Mouse (Mus musculus) heart, embryonic 15.5 days (tissue): ENCODE measurements around the gene Arhgap24. TPM values are rescaled to one million over a fixed set of nuclear protein-coding genes. Genes with fewer than 3 reads are reported as not detected.

Experiments used
- ATAC-seq: fragments of 200-750 bp; cut with Nextera tagmentation; replicated peaks from 2 replicates; pipeline ENCODE4 v1.8.0; 2017; ENCODE audit warnings: low read depth, moderate TSS enrichment; ENCODE audit not compliant: insufficient number of reproducible peaks, insufficient read depth, low FRiP score
- H3K27ac ChIP-seq: fragments of 300-500 bp; sonication (generic); 2 replicates; pipeline ENCODE4 v1.5.1; 2015; ENCODE audit warnings: mild to moderate bottlenecking, inconsistent platforms
- H3K27me3 ChIP-seq: fragments of 300-500 bp; sonication (generic); 2 replicates; pipeline ENCODE4 v1.6.1; 2015; ENCODE audit warnings: inconsistent platforms
- H3K36me3 ChIP-seq: fragments of 300-500 bp; sonication (generic); 2 replicates; pipeline ENCODE4 v1.6.1; 2015; ENCODE audit warnings: mild to moderate bottlenecking, inconsistent platforms
- H3K4me1 ChIP-seq: fragments of 300-500 bp; sonication (generic); replicated peaks from 2 replicates; pipeline ENCODE4 v1.6.1; 2015; ENCODE audit warnings: inconsistent platforms
- H3K4me2 ChIP-seq: fragments of 300-500 bp; sonication (generic); 2 replicates; pipeline ENCODE4 v1.6.1; 2015; ENCODE audit warnings: inconsistent platforms, mild to moderate bottlenecking, moderate library complexity
- H3K4me3 ChIP-seq: fragments of 300-500 bp; sonication (generic); 2 replicates; pipeline ENCODE4 v1.5.1; 2015; ENCODE audit warnings: mild to moderate bottlenecking, inconsistent platforms
- H3K9ac ChIP-seq: fragments of 300-500 bp; sonication (generic); 2 replicates; pipeline ENCODE4 v1.6.1; 2015; ENCODE audit warnings: mild to moderate bottlenecking, inconsistent platforms
- H3K9me3 ChIP-seq: fragments of 300-500 bp; sonication (generic); replicated peaks from 2 replicates; pipeline ENCODE4 v1.6.1; 2016; ENCODE audit warnings: inconsistent platforms
- WGBS: fragments of 180-500 bp; shearing (Covaris S2); methylation state at CpG from one replicate; pipeline ENCODE4 v1.1.7; 2015; ENCODE audit warnings: mixed read lengths; 5-methylcytosine and 5-hydroxymethylcytosine counted together
- polyA plus RNA-seq: library from polyadenylated mRNA; unstranded; fragments of >200 nt; fragmentation: Nextera tagmentation; extraction: Ambion mirVana; gene quantifications from 2 replicates; pipeline ENCODE4 v1.2.1, GENCODE M21; 2015

Arhgap24 gene
- polyA plus RNA-seq, 1 experiment from 2014 or later: 13.4 TPM

DNA sequence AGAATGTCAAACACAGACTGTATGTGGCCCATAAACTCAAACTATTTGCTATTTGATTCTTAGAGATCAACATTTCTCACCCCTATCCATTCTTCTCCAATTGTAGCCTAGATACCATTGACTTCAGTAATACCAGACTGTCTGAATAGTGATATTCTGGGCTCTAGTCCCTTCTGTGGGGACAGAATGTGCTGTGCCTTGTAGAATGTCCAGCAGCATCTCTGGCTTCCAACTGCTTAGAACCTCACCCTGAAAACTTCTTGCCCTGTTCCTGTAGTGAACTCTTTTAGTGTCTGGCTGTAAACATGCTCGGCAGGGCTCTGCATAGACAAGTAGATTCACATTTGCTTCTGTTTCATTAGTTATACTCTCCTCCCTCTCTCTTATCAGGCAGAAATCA, 110.2 kb downstream of the Arhgap24 start:
- H3K9me3 ChIP-seq: no peaks in the 10 kb centered on the region; the same call in 1 of the 2 replicates

DNA sequence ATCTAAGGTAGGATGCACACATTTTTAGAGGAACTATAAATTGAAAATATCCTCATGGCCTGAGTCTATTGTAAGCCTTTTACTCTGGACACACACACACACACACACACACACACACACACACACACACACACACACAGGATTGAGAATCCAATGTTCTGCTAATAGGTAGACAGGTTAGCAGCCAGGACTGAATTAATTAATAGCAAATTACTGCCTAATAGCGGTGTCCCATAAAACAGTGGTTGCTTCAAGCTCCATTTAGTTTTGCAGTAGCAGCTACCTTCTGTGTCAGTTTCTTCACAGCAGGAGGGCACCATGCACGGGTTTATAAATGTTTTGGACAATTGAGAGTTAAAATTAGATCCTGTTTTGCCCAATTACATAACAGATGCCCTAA, 111.9 kb downstream of the Arhgap24 start:
- Histone ChIP-seq H3K9me3 (no peaks in the 10 kb centered on the region), H3K36me3 (no peaks in the 10 kb centered on the region), H3K4me3 (no peak overlapping the region), H3K4me1 (no peaks in the 10 kb centered on the region), H3K27me3 (no peaks in the 10 kb centered on the region), H3K27ac (no peak overlapping the region), H3K9ac (no peak overlapping the region), H3K4me2 (no peak overlapping the region)
- no peak for ATAC-seq
- 65% methylated on average over 2 of the region's 2 CpGs for WGBS

More for the DNA sequence above, 110.2 kb downstream of the Arhgap24 start:
- H3K27me3 ChIP-seq: no peaks in the 10 kb centered on the region
- ATAC-seq: no peak
- H3K36me3 ChIP-seq: no peaks in the 10 kb centered on the region
- no peak overlapping the region for H3K4me3 ChIP-seq
- no peak overlapping the region for H3K4me2 ChIP-seq
- H3K27ac ChIP-seq: no peak overlapping the region
- 78% methylated on average over 1 of the region's 1 CpGs for WGBS
- no peaks in the 10 kb centered on the region for H3K4me1 ChIP-seq
- no peak overlapping the region for H3K9ac ChIP-seq

DNA sequence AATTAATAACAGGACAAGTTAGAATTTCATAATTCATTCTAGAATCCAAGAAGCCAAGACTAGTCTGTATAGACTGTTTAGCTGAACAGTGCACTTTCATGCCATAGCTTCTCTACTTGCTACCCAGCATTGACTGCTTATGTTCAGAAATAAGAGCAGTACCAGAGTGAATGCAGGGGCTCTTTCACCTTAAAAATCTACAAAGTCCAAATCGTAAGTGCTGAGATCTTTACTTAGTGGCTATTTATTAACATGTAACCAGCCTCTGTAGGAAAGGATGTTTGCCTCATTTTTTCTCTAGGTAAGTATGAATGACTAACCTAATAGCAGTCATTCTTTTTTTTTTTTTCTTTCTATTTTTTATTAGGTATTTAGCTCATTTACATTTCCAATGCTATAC, 117.9 kb downstream of the Arhgap24 start:
- no peak overlapping the region for H3K27ac ChIP-seq
- no peak overlapping the region for H3K4me2 ChIP-seq
- no peaks in the 10 kb centered on the region for H3K27me3 ChIP-seq
- no peaks in the 10 kb centered on the region for H3K9me3 ChIP-seq
- H3K9ac ChIP-seq: no peak overlapping the region
- ATAC-seq: no peak
- H3K4me3 ChIP-seq: no peak overlapping the region
- no peaks in the 10 kb centered on the region for H3K36me3 ChIP-seq
- no peaks in the 10 kb centered on the region for H3K4me1 ChIP-seq
- 85% methylated on average over 1 of the region's 1 CpGs for WGBS

DNA sequence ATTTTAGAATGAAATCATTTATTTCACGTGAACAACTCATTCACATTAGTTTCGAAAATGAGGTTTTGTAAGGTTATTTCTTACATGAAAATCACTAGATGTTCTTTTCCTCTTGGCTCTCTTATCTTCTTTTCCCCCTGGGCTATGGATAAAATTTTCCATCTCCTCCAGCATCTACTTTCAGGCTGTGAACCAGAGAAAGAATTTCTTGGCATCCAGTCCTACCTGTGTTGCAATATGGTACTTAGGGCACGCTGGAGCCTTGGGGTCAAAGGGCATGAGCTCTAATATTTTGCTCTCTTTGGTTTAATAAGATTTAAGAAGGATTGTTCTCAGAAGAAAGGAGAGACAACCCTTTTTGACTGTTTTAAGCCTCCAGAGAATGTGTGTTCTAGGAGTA, 132.4 kb downstream of the Arhgap24 start:
- H3K4me3 ChIP-seq: no peak overlapping the region
- no peak overlapping the region for H3K27ac ChIP-seq
- WGBS: 73% methylated on average over 3 of the region's 3 CpGs
- H3K27me3 ChIP-seq: no peaks in the 10 kb centered on the region
- H3K9me3 ChIP-seq: no peaks in the 10 kb centered on the region
- no peak overlapping the region for H3K9ac ChIP-seq
- no peaks in the 10 kb centered on the region for H3K36me3 ChIP-seq
- H3K4me2 ChIP-seq: no peak overlapping the region
- no peak for ATAC-seq
- H3K4me1 ChIP-seq: no peaks in the 10 kb centered on the region

DNA sequence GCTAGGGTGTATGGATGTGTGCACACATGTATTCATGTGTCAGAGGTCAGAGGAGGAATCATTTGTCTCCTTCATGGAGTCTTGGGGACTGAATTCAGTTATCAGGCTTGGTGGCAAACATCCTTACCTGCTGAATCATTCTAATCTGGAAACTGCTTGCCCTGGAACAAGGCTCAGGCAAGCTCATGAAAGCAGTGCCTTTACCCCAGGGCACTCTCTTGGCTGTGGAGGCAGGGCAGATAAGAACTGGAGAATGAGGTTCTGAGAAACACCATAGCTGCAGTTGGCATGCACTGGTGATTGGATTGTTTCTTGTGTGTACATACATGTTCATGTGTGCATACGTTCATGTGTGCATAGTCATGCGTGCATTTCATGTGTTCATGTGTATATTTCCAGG, 132.9 kb downstream of the Arhgap24 start:
- H3K4me1 ChIP-seq: no peaks in the 10 kb centered on the region
- no peaks in the 10 kb centered on the region for H3K27me3 ChIP-seq
- H3K36me3 ChIP-seq: no peaks in the 10 kb centered on the region
- no peak overlapping the region for H3K4me3 ChIP-seq
- H3K27ac ChIP-seq: no peak overlapping the region
- WGBS: 92% methylated on average over 2 of the region's 2 CpGs
- H3K9me3 ChIP-seq: no peaks in the 10 kb centered on the region
- no peak overlapping the region for H3K9ac ChIP-seq
- no peak overlapping the region for H3K4me2 ChIP-seq
- no peak for ATAC-seq

DNA sequence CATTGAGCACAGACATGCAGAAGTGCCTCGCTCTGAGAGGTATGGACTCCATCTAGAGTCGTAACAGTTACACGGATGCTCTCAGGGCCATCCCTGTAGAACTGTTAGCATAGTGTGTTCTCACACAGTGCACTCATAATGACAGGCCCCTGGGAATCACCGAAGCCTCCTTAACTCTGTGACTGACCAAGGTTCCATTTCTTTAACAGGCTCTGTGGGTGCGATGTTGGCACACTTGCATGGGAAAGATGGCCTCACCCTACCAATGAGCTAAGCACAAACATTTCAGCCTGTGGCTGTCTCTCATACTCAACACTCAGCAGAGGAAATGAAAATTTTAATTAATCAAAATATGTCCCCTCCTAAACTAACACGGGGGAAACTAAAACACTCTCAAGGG, 134.1 kb downstream of the Arhgap24 start:
- H3K9me3 ChIP-seq: no peaks in the 10 kb centered on the region
- H3K36me3 ChIP-seq: no peaks in the 10 kb centered on the region
- no peaks in the 10 kb centered on the region for H3K4me1 ChIP-seq
- 87% methylated on average over 6 of the region's 6 CpGs for WGBS
- H3K9ac ChIP-seq: no peak overlapping the region
- H3K4me3 ChIP-seq: no peak overlapping the region
- H3K27me3 ChIP-seq: no peaks in the 10 kb centered on the region
- ATAC-seq: no peak
- no peak overlapping the region for H3K4me2 ChIP-seq
- no peak overlapping the region for H3K27ac ChIP-seq

DNA sequence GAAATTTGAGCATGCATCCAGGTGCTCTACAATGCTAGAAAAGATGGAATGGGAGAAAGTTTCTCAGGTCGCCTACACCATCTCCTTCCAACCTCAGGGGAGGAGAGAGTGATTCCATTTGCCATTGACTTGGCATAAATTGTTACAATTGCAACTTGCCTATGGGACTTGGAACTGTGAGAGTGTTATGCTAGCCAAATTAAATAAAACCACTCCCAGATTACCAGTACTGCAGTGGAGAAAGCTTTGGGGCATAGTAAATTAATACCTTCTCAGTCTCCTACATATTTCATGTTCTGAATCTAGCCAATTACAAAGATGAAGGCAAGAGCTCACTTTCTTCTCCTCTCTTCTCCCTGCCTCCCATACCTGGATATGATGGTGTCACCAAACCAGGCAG, 139.8 kb downstream of the Arhgap24 start:
- no peak overlapping the region for H3K4me3 ChIP-seq
- H3K9ac ChIP-seq: no peak overlapping the region
- H3K27me3 ChIP-seq: no peaks in the 10 kb centered on the region
- H3K27ac ChIP-seq: no peak overlapping the region
- no peaks in the 10 kb centered on the region for H3K36me3 ChIP-seq
- WGBS: 62% methylated on average over 1 of the region's 1 CpGs
- no peaks in the 10 kb centered on the region for H3K9me3 ChIP-seq
- H3K4me2 ChIP-seq: no peak overlapping the region
- ATAC-seq: no peak
- no peaks in the 10 kb centered on the region for H3K4me1 ChIP-seq

DNA sequence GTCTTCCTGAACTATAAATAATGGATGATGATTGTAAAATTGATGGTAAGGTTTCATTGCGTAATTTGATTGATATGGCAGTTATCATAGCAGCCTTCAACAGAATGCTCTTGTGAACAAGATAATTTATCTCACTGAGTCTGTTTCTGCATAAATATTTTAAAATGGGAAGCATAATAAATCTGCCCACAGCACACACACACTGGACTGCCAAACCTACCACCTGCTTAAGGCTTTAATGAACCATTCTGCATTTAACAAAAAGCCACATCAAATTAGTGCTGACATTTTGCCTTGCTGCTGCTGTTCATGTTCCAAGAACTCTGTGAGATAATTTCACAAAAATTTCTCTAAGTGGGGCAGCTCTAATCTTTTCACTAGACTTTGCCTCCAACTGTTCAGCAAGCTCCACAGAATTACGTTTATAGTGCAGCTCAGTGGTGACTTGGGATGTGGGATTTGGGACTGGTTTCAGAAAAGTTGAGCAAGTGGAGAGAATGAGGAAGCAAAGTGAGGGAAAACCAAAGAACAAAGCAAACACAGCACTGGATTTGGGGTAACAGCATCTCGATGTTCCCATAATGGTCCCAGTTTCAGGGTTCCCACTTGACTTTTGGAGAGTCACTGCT, 142.7 kb downstream of the Arhgap24 start:
- no peak for ATAC-seq

DNA sequence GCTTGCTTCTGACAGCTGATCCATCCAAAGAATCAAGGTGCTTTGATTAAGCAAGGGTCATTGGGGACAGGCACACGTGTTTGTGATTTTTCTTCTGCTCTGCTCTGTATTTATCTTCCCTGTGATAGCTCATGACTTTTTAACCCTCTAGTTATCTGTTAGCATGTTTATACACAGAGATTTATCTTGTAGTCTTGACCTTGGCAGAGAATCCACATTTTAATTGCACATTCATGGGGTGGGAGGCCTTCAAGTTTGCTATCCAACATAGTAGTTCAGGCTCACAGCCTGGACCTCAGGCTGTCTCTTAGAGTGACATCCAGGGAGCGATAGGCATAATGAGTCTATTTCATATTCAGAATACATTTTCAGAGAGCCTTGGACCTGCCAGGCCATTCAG, 145.5 kb downstream of the Arhgap24 start:
- Histone ChIP-seq H3K27ac (no peak overlapping the region), H3K4me2 (no peak overlapping the region), H3K9me3 (no peaks in the 10 kb centered on the region), H3K4me1 (peaks cover 4% of the 10 kb centered on the region; the same call in 1 of the 2 replicates), H3K4me3 (no peak overlapping the region), H3K27me3 (no peaks in the 10 kb centered on the region), H3K9ac (no peak overlapping the region), H3K36me3 (no peaks in the 10 kb centered on the region)
- no peak for ATAC-seq
- WGBS: 31% methylated on average over 2 of the region's 2 CpGs

More for the DNA sequence above, 142.7 kb downstream of the Arhgap24 start:
- Histone ChIP-seq H3K27me3 (no peaks in the 10 kb centered on the region), H3K9me3 (no peaks in the 10 kb centered on the region), H3K36me3 (no peaks in the 10 kb centered on the region), H3K27ac (no peak overlapping the region), H3K4me3 (no peak overlapping the region), H3K4me1 (peaks cover 4% of the 10 kb centered on the region; the same call in 1 of the 2 replicates), H3K9ac (no peak overlapping the region), H3K4me2 (no peak overlapping the region)
- 73% methylated on average over 3 of the region's 3 CpGs for WGBS

DNA sequence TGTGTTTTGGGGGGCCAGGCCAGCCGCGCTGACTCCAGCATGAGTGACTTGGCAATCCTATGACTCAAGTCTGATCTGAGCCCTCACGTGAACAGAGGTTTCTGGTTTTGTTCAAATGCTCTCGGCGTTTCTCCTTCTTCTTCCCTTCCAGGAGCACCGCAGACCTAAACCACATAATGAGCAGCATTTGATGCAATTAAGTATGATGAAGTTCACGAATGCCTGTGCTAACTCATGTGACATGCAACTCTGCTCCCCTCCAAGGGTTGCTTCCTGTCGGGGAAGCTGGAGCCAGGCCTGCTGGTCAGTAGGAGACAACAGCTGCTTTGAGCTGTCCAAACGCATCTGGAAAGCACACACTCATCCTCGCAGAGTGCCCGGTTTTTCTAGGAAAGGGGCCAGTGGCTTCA, 148.2 kb downstream of the Arhgap24 start:
- ATAC-seq: no peak
- Histone ChIP-seq H3K36me3 (no peaks in the 10 kb centered on the region), H3K4me3 (no peak overlapping the region), H3K4me1 (peaks cover 4% of the 10 kb centered on the region; the same call in 1 of the 2 replicates), H3K27ac (no peak overlapping the region), H3K27me3 (no peaks in the 10 kb centered on the region), H3K4me2 (no peak overlapping the region), H3K9me3 (no peaks in the 10 kb centered on the region), H3K9ac (no peak overlapping the region)
- WGBS: 60% methylated on average over 11 of the region's 11 CpGs

DNA sequence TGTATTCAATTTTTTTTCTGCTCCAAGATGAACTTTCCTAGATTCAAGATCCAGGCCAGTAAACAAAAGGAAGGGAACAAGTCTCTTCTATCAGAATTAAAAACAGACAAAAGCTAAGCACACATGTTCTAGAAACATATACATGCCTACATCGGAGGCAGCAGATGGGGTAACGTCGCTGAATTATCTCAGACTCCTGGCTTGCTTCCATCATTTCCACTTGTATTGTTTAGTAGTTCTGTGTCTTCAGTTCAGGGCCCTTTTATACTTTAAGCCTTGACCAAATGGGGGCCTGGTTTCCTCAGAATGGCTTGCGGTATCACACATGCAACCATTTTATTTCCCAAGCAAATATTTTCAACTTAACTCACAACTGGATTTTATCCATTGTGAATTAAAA, 154.4 kb downstream of the Arhgap24 start:
- Histone ChIP-seq H3K4me2 (no peak overlapping the region), H3K9ac (no peak overlapping the region), H3K4me3 (no peak overlapping the region), H3K4me1 (no peaks in the 10 kb centered on the region), H3K36me3 (no peaks in the 10 kb centered on the region), H3K27me3 (no peaks in the 10 kb centered on the region), H3K9me3 (no peaks in the 10 kb centered on the region), H3K27ac (no peak overlapping the region)
- 62% methylated on average over 4 of the region's 4 CpGs for WGBS
- ATAC-seq: no peak

DNA sequence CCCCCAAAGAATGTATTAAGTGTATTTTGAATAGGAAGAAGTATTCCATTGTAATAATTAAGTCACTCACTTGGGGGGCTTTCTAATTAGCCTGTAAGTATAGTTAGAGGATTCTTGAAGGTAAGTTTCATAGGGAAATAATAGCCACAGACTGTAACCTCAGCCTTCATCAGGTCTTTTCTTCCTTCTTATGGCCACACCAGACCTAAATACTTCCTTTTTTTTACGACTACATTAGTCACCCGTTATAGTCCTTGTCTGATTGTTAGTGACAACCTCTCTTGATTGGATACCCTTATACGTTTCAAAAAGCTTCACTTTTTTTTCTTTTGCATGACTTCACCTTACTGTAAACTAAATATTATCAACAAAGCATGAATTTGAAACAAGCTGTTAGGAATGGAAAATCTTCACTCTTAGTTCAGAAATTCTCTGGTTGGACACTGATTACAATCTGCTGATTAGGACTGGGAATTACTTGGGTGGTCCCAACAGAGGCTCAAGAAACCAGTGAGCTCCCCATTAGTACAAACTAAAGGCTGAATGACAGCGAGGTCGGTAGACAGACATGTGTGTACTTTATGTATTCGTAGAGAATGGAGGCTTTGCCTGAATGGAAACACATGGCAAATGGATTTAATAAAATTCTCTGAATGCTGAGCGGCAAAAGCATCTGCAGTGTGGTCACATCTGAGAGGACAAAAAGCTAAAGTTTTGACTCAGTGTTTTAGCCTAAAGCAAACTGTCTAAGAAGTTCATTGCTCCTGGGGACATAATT, 158.8 kb downstream of the Arhgap24 start:
- no peaks in the 10 kb centered on the region for H3K36me3 ChIP-seq

More for the DNA sequence above, 158.8 kb downstream of the Arhgap24 start:
- no peak overlapping the region for H3K4me2 ChIP-seq
- no peak overlapping the region for H3K27ac ChIP-seq
- no peaks in the 10 kb centered on the region for H3K4me1 ChIP-seq
- no peaks in the 10 kb centered on the region for H3K9me3 ChIP-seq
- H3K9ac ChIP-seq: no peak overlapping the region
- no peaks in the 10 kb centered on the region for H3K27me3 ChIP-seq
- no peak overlapping the region for H3K4me3 ChIP-seq
- 66% methylated on average over 7 of the region's 7 CpGs for WGBS
- no peak for ATAC-seq
